Mouse (Mus musculus) layer of hippocampus, adult 8-10 months (tissue): ENCODE data around the gene Dclk1. TPM values are rescaled to one million over a fixed set of nuclear protein-coding genes. Genes with fewer than 3 reads are reported as not detected.

ENCODE experiments used
- DNase-seq, 2 experiments: peaks; one replicate each; pipeline ENCODE4 v3.0.0; 2022; ENCODE audit warnings: low spot score in 2 of 2
- total RNA-seq, 4 experiments: library from RNA; stranded (reverse); gene quantifications; 2 replicates each; pipeline ENCODE4 v1.2.4; 2022

The Dclk1 gene
- total RNA-seq, 4 experiments from 2014 or later = 509 to 592 (median 551) TPM

DNA sequence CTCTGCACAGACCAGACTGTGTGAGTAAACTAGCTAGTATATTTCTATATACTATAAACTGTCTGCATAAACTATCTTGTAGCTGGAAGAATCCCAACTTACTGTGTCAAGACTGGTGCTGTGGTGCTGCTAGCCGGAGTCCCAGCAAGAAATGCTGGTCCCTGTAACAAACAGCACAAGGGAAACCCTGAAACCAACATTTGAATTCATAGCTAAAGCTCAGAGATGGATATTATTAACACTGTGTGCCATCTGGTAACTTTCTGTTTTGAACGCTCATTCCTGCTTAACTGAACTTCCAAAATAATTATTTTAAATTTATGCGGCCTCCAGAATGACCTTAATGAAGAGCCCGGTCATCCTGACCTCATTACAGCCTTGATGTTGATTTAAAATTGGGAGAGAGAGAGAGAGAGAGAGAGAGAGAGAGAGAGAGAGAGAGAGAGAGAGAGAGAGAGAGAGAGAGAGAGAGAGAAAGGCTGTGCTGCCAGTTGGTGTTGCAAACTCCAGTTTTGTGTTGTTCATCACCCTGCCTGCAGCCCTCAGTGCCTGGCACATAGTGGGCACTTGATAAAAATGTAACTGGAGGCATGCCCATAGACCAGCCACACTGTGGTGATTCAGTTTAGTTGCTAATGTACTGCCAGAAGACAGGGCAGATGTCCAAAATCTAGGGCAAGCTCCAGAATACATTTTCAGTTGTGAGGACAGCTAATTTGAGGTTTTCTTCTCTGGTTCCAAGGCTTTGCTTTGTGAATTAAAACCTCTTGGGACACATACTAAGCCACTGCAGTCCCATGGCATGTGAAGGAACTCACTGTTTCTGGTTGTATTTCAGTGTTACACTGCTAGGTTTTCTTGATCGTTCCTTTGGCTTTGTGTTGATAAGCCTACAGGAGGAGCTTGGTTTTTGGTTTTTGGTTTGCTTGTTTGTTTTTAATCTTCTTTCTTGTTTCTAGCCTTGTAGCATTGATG, 205.6 kb downstream of the Dclk1 start:
- DNase-seq = peak; percentile 92 to 94

DNA sequence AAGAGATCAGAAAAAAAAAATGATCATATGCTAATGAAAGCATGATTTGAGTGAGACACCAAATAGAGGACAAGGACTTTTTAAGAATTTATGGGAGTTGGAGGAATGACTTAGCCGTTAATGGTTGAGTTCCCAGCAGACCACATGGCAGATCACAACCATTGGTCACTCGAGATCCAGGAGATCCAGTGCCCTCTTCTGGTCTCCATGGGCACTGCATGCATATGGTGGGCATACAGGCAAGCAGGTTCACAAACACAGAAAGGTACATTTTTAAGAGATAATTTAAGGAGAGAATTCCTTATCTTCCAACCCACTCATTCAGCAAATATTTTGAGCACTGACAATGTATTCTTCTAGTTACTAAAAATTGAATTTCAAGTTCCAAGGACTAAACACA, 207.0 kb downstream of the Dclk1 start:
- DNase-seq = no peak

GRCm38 (mm10) chr3:55451035-55451434, 208.9 kb downstream of the Dclk1 start:
- peak; percentile 60 to 72 for DNase-seq

- DNase-seq = no peak
These were observed 209.7 kb downstream of the Dclk1 start for GRCm38 (mm10) chr3:55451877-55452276.

DNA sequence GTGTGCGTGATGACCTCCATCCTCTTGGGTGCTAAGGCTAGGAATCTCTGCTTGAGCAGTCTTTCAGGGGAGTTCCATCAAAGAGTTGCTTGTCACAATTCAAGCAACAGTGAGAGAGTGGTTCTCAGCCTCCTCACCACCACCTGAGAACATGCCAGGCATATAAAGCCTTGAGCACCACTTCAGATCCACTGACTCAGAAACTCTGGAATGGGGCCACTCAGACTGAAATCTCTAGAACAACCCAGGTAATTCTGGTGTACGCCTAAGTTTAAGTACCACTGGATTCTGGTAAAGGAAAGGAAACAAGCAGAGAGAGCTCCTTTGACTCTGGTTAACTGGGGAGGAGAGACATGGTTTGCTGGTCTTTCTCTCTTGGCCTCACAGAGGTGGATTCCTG, 210.3 kb downstream of the Dclk1 start:
- DNase-seq = no peak

DNA sequence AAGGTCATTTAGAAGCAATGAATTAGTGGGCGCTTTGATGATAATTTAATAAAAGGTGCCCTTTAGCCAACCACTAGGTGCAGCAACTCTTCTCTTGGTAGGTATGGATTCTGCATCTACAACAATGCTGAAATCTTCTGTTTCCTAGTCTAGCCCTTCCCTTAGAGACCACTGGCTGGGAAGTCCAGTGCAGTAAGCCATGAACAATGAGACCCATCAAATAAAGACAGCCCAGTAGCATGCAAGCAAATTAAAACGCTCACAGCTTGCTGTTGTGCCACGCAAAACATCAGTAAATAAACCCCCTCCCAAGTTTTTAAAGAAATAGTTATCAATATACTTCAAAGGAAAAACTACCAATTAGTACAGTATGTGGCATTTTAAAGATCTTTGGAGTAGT, 218.9 kb downstream of the Dclk1 start:
- peak in 1 of 2 experiments; percentile 3 for DNase-seq

GRCm38 (mm10) chr3:55461685-55462655, 219.8 kb downstream of the Dclk1 start:
- peak; percentile 91 to 95 for DNase-seq

DNA sequence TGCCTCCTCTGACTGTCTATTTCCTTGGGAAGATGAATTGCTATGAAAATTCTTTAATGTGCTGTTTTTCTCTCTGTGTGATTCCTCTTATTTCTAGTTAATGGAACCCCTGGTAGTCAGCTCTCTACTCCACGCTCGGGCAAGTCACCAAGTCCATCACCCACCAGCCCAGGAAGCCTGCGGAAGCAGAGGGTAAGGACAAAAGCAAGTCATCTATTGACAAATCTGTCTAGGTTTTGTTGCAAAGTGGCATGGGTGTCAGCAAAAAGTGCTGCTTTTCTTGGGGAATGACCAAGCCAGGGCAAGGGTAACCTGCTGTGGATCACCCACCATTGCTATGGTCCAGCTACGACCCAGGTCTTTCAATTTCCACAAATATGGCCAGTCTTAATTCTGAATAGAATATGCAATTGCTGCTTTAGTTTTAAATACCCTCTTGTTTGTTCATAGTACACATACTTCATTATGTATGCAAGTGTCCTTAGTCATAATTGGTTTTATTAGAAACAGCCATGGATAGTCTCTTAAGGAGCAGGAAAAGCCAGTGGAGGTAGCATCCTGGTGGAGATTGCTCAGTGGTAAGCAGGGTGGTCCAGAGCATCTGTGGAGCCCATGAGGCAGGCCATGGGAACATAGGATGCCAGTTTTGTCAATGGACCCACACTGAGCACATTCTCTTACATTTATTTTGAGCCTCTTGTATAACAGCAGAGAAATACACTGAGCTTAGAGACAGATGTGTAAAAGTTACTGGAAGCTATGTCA, 220.9 kb downstream of the Dclk1 start:
- peak in 1 of 2 experiments; percentile 21 for DNase-seq

DNA sequence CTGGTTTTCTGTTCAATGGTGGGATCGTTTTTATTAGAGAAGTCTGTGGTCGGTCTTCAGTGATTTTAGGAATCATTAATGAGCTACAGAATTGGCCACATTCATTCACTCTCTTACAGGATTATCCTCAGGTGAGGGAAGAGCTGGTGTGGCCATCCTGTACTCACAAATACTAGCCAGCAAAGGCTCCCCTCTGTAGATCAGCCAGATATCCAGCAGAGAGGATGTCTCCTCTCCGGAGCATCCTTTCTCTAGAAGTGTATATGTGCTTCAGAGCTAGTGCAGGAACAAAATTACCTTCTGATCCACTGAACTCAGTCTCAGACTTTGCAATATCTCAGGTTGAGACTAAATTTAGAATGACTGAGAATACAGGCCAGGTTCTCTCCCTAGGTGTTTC, 222.1 kb downstream of the Dclk1 start:
- peak in 1 of 2 experiments; percentile 1 for DNase-seq

DNA sequence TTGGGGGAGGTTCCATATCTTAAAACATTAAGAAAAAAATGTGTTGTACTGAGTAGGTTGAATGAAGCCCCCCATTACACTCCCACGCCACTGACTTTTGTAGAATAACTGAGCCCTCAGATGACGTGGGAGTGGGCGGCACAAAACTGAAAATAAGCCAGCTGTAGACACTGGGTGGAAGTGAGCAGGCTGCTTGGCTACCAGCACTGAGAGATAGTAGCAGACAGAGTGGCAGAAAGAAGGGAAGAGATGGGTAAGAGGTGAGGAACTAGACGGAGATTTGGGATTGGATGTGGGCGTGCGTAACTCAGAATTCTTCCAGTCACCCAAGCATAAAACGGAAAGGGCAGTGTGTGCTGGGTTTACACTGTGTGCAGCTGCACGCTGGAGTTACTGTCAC, 223.6 kb downstream of the Dclk1 start:
- peak; percentile 50 to 58 for DNase-seq

DNA sequence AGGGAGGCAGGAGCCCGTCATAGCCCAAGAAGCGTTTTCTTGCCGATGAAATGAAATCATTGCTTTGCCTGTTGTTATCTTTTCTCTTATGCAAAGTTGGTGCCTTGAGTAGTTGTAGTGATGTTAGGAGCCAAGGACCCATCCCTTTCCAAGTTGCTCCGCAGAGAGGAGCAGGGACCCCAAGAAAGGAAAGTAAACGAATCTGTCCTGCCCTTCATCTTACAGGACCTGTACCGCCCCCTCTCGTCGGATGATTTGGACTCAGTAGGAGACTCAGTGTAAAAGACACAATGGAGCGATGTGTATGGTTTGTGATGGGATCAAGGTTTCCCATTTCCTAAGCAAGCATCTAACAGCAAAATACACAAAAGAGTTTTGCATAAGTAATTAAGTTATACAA, 224.2 kb downstream of the Dclk1 start:
- peak in 1 of 2 experiments; percentile 57 for DNase-seq

- no peak for DNase-seq
These were observed 229.9 kb downstream of the Dclk1 start, which contains the start of gene Gm21954 for GRCm38 (mm10) chr3:55472110-55472509. Gene Gm21954, minus strand, starts transcription at chr3:55472210.

GRCm38 (mm10) chr3:55473146-55473545, 231.0 kb downstream of the Dclk1 start:
- DNase-seq = no peak

- DNase-seq = peak; percentile 83 to 86
These were observed 234.5 kb downstream of the Dclk1 start for GRCm38 (mm10) chr3:55476694-55477093.

- no peak for DNase-seq
These were observed 237.1 kb downstream of the Dclk1 start for GRCm38 (mm10) chr3:55479306-55479705.

DNA sequence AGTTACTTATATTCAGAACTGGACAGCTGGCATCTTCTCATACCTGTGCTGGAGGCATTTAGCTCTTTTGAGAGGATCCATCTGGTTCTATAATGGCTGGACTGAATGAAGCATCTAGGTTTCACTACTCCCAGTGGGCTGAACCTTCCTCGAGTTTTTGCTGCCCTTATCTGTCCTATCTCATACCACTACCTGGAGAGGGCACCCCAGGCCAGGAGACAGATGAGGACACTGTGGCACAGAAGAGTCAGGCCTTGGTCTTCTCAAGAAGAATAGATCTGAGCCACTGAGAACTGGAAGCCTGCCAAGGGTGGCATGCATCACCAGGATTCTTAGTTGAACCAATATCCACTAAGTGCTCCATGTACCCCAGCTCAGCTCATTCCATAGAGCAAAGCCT, 239.0 kb downstream of the Dclk1 start:
- DNase-seq = no peak

DNA sequence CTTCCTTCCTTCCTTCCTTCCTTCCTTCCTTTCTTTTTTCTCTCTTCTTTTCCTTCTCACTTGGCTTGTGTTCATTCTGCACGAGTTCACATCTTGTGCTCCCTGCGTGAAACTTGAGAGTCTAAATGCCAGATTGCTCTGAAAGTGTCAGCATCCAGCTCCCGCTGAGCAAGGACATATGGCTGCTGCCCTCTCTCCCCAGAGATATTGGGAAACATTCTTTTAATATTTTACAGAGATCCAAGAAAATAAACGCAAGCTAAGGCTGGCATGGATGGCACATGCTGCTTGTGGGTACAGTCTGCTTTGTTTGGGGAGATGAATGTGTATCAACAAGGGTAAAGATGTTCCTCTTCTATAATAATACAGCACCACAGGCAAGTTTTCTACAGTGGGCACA, 241.2 kb downstream of the Dclk1 start:
- DNase-seq = no peak

DNA sequence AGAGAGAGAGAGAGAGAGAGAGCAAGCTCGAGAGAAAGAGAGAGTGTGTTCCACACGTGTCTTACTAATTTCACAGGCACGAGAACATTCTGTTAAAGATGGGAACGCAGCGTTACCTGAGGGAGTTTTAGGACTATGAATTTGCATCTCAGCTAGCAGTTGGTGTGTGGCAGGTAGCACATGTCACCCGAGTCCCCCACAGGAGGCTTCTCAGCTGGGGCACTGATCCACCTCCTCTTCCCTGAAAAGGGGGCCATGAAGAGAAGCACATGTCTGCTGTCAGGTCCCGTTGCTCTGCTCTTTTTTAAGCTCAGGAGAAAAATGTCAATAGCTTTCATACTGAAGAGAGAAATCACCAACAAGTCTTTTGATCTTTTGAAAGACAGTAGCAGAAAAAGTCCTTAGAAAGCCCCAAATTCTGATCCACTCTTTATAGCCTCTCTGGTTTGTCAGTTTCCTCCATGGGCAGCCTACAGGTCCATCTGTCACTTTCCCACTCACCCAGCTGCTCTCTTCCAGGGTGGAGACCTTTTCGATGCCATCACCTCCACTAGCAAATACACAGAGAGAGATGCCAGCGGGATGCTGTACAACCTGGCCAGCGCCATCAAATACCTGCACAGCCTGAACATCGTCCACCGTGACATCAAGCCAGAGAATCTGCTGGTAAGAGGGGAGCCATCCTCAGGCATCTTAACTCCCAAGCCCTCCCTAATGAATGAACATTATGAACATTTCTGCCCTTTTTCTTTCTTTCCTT, 247.2 kb downstream of the Dclk1 start:
- no peak for DNase-seq

- DNase-seq = no peak
These were observed 249.9 kb downstream of the Dclk1 start for GRCm38 (mm10) chr3:55492021-55492420.

GRCm38 (mm10) chr3:55494348-55494747, 252.2 kb downstream of the Dclk1 start:
- no peak for DNase-seq
